Mouse (Mus musculus) brown adipose tissue, adult 24 weeks (tissue): Measurements from ENCODE around the gene Plxnd1. TPM values are rescaled to one million over a fixed set of nuclear protein-coding genes. Genes with fewer than 3 reads are reported as not detected.

Experiments used
- H3K27ac ChIP-seq: fragments of 200-500 bp; replicated peaks from 2 replicates; pipeline ENCODE4 v1.5.1; 2012; ENCODE audit warnings: low read depth, mild to moderate bottlenecking, low read length
- H3K4me1 ChIP-seq: fragments of 200-500 bp; 2 replicates; pipeline ENCODE4 v1.6.1; 2012; ENCODE audit warnings: low read length, mixed read lengths; ENCODE audit not compliant: control insufficient read depth, insufficient read depth, insufficient read length
- H3K4me3 ChIP-seq: fragments of 200-500 bp; 2 replicates; pipeline ENCODE4 v1.5.1; 2012; ENCODE audit warnings: low read depth, mild to moderate bottlenecking, low read length, moderate library complexity; ENCODE audit not compliant: insufficient read depth
- polyA plus RNA-seq: library from polyadenylated mRNA; stranded (reverse); fragments of >200 nt; gene quantifications from 2 replicates; pipeline ENCODE4 v1.2.4, GENCODE M21; 2012; ENCODE audit not compliant: missing spikeins, insufficient read depth, insufficient read length

Gene Plxnd1
- polyA plus RNA-seq, 1 experiment = 24.0 TPM

DNA sequence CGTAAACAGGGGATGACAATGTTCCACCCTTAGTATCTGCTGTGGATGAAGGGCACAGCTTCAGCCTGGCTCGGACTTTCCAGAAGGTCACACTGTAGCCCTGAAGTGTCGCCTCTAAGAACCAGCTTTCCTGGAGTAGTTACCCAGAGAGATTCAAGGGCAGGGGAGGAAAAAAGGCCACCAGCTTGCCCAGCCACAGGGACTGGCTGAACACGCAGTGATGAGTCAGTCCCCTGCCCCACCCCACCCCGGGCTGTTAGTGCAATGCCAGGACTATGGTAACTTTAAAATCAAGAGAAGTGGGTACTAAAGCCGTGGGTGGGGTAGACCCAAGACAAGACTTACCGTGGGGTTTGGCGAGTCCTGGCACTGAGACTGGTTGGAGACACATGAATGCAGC lies 19.2 kb downstream of the Plxnd1 start:
- no peak overlapping the region for H3K27ac ChIP-seq
- no peak overlapping the region for H3K4me3 ChIP-seq
- H3K4me1 ChIP-seq = peaks cover 23% of the 10 kb centered on the region

- Histone ChIP-seq H3K4me1 (peaks cover 25% of the 10 kb centered on the region), H3K4me3 (no peak overlapping the region), H3K27ac (no peak overlapping the region)
Measured at GRCm38 (mm10) chr6:115973881-115974662, 20.7 kb downstream of the Plxnd1 start.

GRCm38 (mm10) chr6:115973139-115973875 lies 21.5 kb downstream of the Plxnd1 start:
- Histone ChIP-seq H3K4me1 (peaks cover 32% of the 10 kb centered on the region), H3K4me3 (no peak overlapping the region), H3K27ac (no peak overlapping the region; the same call in 1 of the 2 replicates)

DNA sequence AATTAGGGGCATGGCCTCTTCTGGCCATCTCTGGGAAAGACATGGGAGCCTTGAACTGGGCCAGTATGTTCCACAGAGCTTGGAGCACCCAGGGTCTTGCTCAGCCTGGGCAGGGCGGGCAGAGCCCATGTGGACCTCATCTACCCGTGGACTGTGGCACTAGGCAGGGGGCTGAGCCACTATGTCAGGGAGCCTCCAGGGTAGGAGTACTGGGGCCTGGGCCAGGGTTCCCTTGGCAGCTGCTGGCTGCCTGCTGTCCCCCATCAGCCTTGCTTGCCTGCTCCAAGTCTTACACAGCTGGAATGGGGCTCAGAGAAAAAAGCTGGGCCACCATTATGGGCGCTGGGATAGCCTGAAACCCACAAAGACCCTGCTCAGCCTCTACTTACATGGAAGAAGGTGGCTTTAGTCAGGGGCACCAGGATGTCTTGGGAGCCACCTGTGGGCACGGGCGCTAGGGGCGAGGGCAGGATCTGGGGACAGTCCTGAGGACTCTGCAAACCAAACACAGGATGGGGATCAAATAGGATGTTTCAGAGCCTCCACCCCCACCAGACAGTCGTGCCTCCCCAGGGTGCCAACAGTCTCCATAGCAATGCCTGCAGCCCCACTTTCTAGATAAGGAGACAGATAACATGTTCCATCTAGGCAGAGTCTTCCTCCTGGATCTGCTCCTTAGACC lies 22.6 kb downstream of the Plxnd1 start:
- peaks cover 39% of the 10 kb centered on the region for H3K4me1 ChIP-seq
- H3K4me3 ChIP-seq = no peak overlapping the region
- H3K27ac ChIP-seq = no peak overlapping the region; the same call in 1 of the 2 replicates

GRCm38 (mm10) chr6:115971273-115972060 lies 23.3 kb downstream of the Plxnd1 start:
- peak overlapping the region; percentile 5; the same call in 1 of the 2 replicates for H3K27ac ChIP-seq
- peaks cover 39% of the 10 kb centered on the region for H3K4me1 ChIP-seq
- H3K4me3 ChIP-seq = no peak overlapping the region

DNA sequence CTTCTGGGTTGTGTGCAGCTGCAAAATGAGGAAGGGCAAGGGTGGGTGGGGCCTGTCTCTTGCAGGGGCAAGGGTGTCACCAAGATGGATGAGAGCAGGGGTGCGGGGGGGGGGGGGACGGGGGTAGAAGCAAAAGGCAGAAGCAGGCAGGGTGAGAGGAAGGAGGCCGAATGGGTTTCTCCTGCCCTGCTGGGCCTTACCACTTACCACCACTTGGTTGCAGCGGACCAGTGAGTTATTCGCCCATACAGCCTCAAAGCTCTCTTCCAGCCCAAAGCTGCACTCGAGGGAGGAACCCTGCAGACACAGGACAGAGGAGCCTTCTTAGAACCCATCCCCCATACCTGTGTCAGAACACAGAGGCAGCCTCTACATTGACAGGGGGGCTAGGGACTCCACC lies 24.9 kb downstream of the Plxnd1 start:
- no peak overlapping the region for H3K4me3 ChIP-seq
- H3K4me1 ChIP-seq = peaks cover 39% of the 10 kb centered on the region
- no peak overlapping the region for H3K27ac ChIP-seq

DNA sequence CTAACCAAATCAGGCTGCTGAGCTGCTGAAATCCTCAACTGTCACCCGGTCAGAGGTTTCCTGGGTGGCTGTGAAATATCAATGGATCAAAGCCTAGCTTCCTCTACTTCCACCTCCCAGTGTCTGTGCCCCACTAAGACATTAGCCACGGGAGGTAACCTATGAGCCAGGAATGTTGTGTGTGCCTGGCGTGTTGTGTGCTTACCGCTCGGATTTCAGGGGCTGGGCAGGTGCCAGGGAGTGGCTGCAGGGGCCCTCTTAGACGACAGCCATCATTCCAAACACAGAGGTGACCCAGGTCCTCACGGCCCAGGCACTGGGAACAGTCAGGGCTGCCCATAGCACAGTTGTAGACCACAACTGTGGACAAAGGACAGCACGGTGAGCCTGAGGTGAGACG lies 25.7 kb downstream of the Plxnd1 start:
- peaks cover 39% of the 10 kb centered on the region for H3K4me1 ChIP-seq
- H3K4me3 ChIP-seq = no peak overlapping the region
- H3K27ac ChIP-seq = no peak overlapping the region

GRCm38 (mm10) chr6:115968700-115969099 lies 26.1 kb downstream of the Plxnd1 start:
- Histone ChIP-seq H3K4me3 (no peak overlapping the region), H3K4me1 (peaks cover 36% of the 10 kb centered on the region), H3K27ac (no peak overlapping the region)

- H3K4me3 ChIP-seq = no peak overlapping the region
- peaks cover 37% of the 10 kb centered on the region for H3K4me1 ChIP-seq
- H3K27ac ChIP-seq = no peak overlapping the region
Measured at GRCm38 (mm10) chr6:115968086-115968485, 26.7 kb downstream of the Plxnd1 start.

DNA sequence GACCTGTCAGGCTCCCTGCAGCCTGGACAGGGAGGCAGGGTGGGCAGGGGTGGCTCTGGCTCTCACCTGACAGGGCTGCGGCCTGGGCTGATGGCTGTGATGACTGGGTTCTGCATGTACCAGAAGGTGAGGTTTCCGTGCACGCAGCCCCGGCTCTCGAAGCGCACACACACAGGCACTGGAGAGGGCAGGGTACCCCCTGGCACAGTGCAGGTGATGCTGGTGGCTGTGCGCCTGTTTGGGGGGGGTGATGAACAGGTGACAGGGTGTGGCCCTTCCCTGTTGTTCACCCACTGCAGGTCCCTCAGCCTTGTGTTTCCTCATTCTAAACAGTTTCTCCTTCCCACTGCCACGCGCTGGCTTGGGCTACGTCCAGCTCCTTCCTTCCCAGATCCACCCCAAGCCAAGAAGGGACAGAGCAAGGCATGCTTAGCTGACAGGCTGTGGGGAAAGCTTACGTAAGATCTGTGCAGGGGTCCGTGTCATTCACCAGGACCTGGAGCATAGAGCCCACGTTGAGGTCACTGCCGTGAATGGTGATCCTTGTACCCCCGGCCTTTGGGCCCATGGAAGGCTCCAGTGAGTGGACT lies 27.4 kb downstream of the Plxnd1 start:
- Histone ChIP-seq H3K4me1 (peaks cover 38% of the 10 kb centered on the region), H3K4me3 (no peak overlapping the region), H3K27ac (no peak overlapping the region)

GRCm38 (mm10) chr6:115966227-115966966 lies 28.4 kb downstream of the Plxnd1 start:
- no peak overlapping the region for H3K27ac ChIP-seq
- no peak overlapping the region for H3K4me3 ChIP-seq
- H3K4me1 ChIP-seq = peaks cover 29% of the 10 kb centered on the region

GRCm38 (mm10) chr6:115963656-115964055 lies 31.1 kb downstream of the Plxnd1 start:
- Histone ChIP-seq H3K27ac (0 out of 2 replicates have a peak overlapping the region, but pooled peaks have one; percentile 7), H3K4me1 (peaks cover 33% of the 10 kb centered on the region), H3K4me3 (no peak overlapping the region)

DNA sequence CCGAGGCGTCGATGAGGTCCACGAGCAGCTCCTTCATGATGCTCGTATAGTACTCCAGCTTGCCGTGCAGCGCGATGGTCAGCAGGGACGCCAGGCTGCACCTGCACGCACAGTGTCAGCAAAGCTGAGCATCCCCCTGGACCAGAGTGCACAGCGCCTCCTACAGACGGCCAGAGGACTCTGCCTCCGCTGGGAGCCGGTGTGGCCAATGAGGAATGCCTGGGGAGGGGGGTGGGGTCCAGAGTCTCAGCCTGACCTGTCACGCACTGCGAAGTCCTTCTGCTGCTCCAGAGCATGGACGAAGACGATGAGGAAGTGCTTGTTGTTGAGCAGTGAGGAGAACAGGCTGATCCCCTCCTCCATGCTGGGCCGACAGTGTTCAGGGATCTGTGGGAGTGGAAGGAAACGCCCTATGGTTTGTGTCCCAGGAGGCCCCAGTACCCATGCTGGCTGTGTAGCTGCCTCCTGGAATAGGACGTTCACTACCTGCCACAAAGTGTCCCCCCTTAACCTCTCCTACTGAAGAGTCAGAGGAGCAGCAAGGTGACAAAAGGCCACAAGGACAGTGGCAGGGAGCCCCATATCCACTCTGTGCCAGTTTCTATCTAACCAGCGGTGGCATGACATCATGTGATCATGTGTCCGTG lies 32.2 kb downstream of the Plxnd1 start:
- H3K4me3 ChIP-seq = no peak overlapping the region
- H3K4me1 ChIP-seq = peaks cover 32% of the 10 kb centered on the region
- no peak overlapping the region for H3K27ac ChIP-seq
